Mouse (Mus musculus) bone marrow macrophage, adult 2 months (primary cell): ENCODE data around the gene Ddx6. TPM values are rescaled to one million over a fixed set of nuclear protein-coding genes. Genes with fewer than 3 reads are reported as not detected.

Experiments used
- H3K27ac ChIP-seq: 2 replicates; pipeline ENCODE4 v1.5.1; 2012; ENCODE audit warnings: low read depth, low read length; ENCODE audit not compliant: insufficient read depth
- H3K4me1 ChIP-seq: 2 replicates; pipeline ENCODE4 v1.6.1; 2012; ENCODE audit warnings: low read length; ENCODE audit not compliant: control insufficient read depth, insufficient read depth
- H3K4me3 ChIP-seq: 2 replicates; pipeline ENCODE4 v1.5.1; 2012; ENCODE audit warnings: mild to moderate bottlenecking, low read length, moderate library complexity; ENCODE audit not compliant: insufficient read depth
- CTCF ChIP-seq: IDR thresholded peaks from 2 replicates; pipeline ENCODE4 v1.5.1; 2012; ENCODE audit warnings: low read depth, mild to moderate bottlenecking, low read length, moderate library complexity
- POLR2A ChIP-seq: IDR thresholded peaks from 2 replicates; pipeline ENCODE4 v1.6.1; 2012; ENCODE audit warnings: mild to moderate bottlenecking, low read depth, low read length, borderline replicate concordance
- polyA plus RNA-seq: library from polyadenylated mRNA; stranded (reverse); fragments of >200 nt; gene quantifications from 2 replicates; pipeline ENCODE4 v1.2.4, GENCODE M21; 2012; ENCODE audit not compliant: missing spikeins, insufficient read depth, insufficient read length

The Ddx6 gene
- polyA plus RNA-seq, 1 experiment, result 122 TPM

DNA sequence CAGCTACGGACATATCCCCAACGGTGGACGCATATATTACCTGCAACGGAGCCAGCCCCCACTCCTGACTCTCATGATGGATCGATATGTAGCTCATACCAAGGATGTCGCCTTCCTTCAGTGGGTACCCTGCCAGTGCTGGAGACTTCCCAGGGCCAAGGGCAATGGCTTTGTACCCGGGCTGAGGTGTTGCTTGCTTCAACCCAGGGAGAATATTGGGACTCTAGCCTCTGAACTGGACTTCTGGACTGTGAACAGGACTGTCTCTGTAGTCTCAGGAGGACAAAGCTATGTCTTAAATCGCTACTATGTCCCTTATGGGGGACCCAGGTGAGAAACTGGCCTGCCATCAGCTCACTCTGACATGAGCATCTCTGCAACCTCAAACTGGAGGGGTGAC, 78.4 kb downstream of the Ddx6 start:
- no peak overlapping the region for H3K27ac ChIP-seq
- TF ChIP-seq POLR2A (no peak), CTCF (no peak)
- no peak overlapping the region for H3K4me3 ChIP-seq
- no peaks in the 10 kb centered on the region for H3K4me1 ChIP-seq

DNA sequence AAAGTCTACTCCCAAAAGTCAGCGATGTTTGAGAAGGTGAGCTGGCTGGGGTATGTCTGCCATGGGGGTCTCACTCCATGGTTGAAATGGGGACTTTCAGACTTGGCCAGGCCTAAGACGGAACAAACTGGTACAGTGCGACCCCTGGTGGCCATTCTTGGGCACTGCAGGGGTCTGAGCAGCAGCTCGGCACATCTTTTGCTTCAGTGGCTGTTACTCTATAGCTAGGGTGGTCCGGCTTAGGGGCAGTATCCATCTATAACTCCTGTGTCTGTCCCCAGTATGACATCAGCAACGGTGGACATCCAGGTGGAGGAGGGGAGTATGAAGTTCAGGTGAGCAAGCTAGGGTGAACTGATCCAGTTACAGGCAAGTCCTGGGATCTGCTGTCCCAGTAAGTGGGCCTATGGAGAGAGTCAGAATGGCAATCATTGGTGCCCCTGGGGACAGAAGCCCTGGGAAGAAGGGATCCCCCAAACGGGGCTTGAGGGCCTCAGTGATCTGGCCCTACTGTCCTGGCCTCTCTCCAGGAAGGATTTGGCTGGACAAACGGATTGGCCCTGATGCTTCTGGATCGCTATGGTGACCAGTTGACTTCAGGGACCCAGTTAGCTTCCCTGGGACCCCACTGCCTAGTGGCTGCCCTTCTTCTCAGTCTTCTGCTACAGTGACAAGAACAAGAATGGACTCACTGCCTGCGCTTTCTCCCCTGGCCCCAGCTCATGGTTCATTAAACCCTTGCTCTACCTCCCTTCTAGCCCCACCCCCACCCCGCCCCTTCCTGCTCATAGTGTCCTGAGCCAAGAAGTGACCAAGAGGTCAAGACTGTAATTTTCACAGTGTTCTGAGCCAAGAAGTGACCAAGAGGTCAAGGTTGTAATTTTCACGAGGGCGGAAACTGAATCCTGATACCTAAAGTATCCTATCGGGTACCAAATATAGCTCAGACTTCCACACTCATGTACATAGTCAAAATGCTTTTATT, 80.9 kb downstream of the Ddx6 start:
- H3K4me3 ChIP-seq, result no peak overlapping the region
- TF ChIP-seq POLR2A (no peak), CTCF (peak; percentile 93)
- peaks cover 3% of the 10 kb centered on the region; the same call in 1 of the 2 replicates for H3K4me1 ChIP-seq
- no peak overlapping the region for H3K27ac ChIP-seq

DNA sequence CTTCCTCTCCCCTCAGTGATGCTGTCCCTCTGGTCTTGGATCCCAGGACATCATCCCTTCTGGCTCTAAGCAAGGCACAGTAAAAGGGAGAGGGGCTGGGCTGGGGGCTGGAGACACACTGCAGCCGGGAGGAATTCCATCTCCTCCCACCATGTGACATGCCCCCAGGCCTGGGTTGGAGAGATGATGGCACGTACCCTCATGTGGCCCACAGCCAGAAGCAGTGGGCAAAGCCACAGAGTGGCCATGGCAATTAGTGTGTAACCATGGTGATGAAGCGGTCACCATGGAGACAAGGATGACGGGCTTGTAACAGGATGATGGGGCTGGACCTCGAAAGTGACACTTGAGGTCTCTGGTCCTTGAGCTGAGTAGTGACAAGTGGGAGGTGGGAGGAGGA, 81.9 kb downstream of the Ddx6 start:
- Histone ChIP-seq H3K27ac (no peak overlapping the region), H3K4me3 (no peak overlapping the region), H3K4me1 (peaks cover 10% of the 10 kb centered on the region)
- TF ChIP-seq CTCF (no peak), POLR2A (no peak)

DNA sequence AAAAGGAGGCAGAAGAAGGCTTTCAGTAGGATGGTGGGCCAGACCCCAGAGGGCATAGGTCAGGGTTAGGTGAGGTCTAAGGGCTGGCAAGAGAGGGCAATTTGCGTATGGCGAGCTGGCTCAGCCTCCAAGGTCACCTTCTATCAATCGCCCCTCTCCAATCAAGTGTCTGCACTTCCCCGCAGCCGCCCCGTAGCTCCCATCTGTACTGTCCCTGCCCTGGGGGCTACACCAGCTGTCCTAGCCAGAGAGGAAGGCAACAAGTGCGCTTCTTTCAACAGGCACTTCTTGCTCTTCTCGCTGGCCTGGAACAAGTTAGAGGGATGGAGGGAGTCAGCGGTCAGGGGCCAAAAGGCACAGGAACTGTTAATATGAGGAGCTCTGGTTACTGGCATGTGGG, 83.3 kb downstream of the Ddx6 start:
- TF ChIP-seq POLR2A, result no peak
- TF ChIP-seq CTCF, result no peak
- Histone ChIP-seq H3K4me3 (no peak overlapping the region), H3K4me1 (peaks cover 18% of the 10 kb centered on the region), H3K27ac (no peak overlapping the region)

Other genes starting within 250 kb of the Ddx6 start
- gene Vps11, start 243.2 kb upstream of the Ddx6 start, polyA plus RNA-seq, result 41.3 and 44.7 TPM in 2 replicates
- 32.8 and 33.6 TPM in 2 replicates for gene Hyou1, start 225.4 kb upstream of the Ddx6 start, polyA plus RNA-seq
- 9.4 and 11.5 TPM in 2 replicates for gene Slc37a4, start 208.0 kb upstream of the Ddx6 start, polyA plus RNA-seq
- 2,665 and 2,801 TPM in 2 replicates for gene Rps25, start 197.8 kb upstream of the Ddx6 start, polyA plus RNA-seq
- gene Trappc4, start 197.3 kb upstream of the Ddx6 start, polyA plus RNA-seq, result 64.9 and 82.4 TPM in 2 replicates
- gene Ccdc84, start 186.3 kb upstream of the Ddx6 start, polyA plus RNA-seq, result 39.3 and 50.2 TPM in 2 replicates
- not detected in 2 replicates for gene Foxr1, start 163.8 kb upstream of the Ddx6 start, polyA plus RNA-seq
- not detected in 2 replicates for gene Upk2, start 149.9 kb upstream of the Ddx6 start, polyA plus RNA-seq
- 6.7 and 9.5 TPM in 2 replicates for gene Bcl9l, start 122.1 kb upstream of the Ddx6 start, polyA plus RNA-seq
- gene Cxcr5, start 43.0 kb upstream of the Ddx6 start, polyA plus RNA-seq, result not detected in 2 replicates
- not detected in 2 replicates for gene Treh, start 68.3 kb downstream of the Ddx6 start, polyA plus RNA-seq
- gene Phldb1, start 130.3 kb downstream of the Ddx6 start, polyA plus RNA-seq, result 4.3 and 4.4 TPM in 2 replicates
- gene Arcn1, start 163.0 kb downstream of the Ddx6 start, polyA plus RNA-seq, result 79.8 and 86.7 TPM in 2 replicates
- gene Ift46, start 163.0 kb downstream of the Ddx6 start, polyA plus RNA-seq, result 75.1 and 86.7 TPM in 2 replicates
- gene Tmem25, start 194.4 kb downstream of the Ddx6 start, polyA plus RNA-seq, result 1.4 and 1.9 TPM in 2 replicates
- not detected in 2 replicates for gene Ttc36, start 198.2 kb downstream of the Ddx6 start, polyA plus RNA-seq